Mouse (Mus musculus) ES-Bruce4 (cell line): ENCODE measurements at regions not wholly inside any gene's neighbourhood (a gene's known extent, or its start where the extent isn't known, plus 50 kb on each side); places are given as distances from the start of the nearest gene placed in this dataset.

Experiments
- CTCF ChIP-seq: IDR thresholded peaks from one replicate; pipeline ENCODE4 v1.8.1; 2011; ENCODE audit warnings: low read depth, low read length
- EP300 ChIP-seq: IDR thresholded peaks from 2 replicates; pipeline ENCODE4 v1.6.1; 2011; ENCODE audit warnings: low read depth, low read length; ENCODE audit not compliant: insufficient read depth
- POLR2A ChIP-seq: IDR thresholded peaks from one replicate; pipeline ENCODE4 v1.8.1; 2011; ENCODE audit warnings: low read length; ENCODE audit not compliant: insufficient read depth

DNA sequence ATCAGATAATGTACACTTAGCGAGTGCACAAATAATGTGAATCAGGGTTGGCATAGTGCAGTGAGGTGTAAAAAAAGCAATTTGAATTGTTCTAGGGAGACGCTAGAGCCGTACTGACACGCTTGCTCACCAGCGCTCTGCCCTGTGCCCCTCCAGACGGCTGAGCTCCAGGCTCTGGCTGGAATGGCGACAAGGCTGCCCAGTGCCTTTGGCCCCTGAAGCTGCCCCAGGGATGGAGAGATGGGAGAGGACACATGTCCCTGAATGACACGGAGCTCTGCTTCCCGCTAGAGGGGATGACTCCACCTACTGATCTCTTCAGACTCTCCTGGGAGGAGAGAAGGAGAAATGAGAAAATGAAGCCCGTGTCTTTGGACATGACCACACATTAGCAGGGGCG lies 143.3 kb upstream of the Cadm1 start:
- TF ChIP-seq POLR2A (no peak), CTCF (no peak), EP300 (no peak)
